Mouse (Mus musculus): ENCODE results near the gene Cacybp.
A peak's percentile ranks its signal among the peaks of the same experiment; 100 is the strongest.

Cacybp gene

DNA sequence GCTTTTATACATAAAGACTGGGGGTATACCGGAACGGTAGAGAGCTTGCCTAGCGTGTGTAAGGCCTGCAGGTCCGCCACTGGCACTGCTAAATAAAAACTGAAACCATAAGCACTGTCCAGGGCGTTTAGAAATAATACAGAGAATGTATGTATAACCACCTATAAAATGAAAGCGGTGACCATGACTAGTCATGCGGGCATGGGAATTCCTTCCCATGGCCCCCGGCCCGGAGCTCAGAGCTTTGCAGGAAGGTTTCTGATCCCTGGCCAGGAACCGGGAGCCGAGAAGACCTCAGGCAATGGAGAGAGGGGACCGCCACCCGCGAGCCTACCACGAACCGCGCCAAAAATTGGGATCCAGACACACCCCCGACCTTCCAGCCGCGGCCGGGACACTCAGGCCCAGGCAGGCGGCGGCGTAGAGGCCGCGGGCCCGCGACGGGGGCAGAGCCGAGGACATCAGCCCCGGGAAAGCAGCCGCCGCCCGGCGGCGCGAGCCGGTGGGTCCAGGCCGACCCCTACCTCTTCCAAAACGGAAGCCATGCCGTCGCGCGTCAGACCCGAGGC is 468 bp downstream of the Cacybp start:
- no peak for DNase-seq

DNA sequence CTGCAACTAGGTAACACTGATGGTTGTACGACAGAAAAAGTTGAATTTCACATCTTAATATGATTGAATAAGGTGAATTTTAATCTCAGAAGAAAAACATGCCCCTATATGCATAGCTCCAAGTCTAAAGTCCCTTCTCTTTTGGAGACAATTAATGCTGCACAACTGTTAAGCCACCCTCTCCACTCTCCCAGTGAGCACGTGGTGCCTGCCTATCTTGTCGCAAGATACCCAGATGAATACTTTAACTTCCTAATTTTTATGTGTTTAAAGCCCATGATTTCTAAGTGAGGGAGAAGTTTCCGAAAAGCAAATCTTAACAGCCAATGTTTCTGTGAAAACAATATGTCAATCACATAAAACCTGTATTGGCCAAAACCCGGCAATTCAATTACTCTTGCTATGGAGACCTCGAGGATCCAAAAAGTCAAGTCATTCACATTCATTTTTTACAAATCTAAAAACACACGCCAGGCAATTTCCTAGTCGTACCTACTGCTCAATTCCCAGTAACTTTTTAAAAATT is 1.0 kb downstream of the Cacybp start:
- no peak for DNase-seq

DNA sequence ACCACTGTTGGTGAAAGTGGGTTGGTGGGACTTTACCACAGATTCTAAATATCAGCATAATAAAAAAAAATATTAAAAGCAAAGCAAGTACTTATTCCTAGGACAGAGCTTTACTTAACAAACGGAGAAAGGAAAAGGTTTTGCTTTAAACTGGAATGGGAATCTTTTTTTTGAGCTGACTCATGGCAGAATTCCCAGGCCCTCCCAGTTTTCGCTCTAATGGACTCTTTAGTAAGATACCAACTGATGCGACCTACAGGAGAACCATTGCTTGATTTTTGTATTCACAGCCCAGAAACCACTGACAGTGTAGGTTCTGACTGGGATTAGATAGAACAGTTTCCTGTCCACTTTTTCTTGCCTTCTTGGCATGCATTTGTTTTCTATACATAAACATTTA is 2.1 kb downstream of the Cacybp start:
- no peak for DNase-seq

DNA sequence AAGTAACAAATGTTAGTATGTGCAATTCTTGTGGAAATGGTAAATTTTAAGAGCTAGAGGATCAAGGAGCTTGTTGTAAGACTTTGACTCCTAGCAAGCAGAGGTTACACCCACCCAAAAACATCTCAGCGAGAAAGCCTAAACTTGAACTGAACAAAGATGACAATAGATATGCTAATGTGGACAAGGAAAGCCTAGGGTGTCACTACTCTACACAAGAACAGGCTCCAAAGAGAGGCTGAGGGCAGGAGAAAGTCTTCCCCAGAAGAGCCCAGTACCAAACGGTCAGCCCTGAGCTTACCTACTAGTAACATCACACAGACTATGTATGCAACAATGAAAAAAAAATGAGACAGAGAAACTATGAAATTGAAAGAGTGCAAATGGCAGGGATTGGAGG is 2.8 kb downstream of the Cacybp start:
- DNase-seq, result no peak

DNA sequence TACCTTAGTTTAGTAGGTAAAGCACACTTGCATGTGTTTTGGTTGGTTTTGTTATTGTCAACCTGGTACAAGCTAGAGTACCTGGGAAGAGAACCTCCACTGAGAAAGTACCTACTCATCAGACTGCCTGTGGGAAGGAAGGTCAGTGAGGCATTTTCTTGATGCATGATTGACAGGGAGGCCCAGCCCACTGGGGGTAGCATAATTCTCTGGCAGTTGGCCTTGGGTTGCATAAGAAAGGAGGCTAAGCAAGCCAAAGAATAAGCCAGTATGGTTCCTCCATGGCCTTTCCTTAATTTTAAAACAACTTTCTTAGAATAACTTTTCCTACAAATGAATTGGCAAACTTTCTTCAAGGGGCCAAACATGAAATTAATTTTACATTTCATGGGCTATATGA is 7.2 kb downstream of the Cacybp start:
- no peak for DNase-seq

DNA sequence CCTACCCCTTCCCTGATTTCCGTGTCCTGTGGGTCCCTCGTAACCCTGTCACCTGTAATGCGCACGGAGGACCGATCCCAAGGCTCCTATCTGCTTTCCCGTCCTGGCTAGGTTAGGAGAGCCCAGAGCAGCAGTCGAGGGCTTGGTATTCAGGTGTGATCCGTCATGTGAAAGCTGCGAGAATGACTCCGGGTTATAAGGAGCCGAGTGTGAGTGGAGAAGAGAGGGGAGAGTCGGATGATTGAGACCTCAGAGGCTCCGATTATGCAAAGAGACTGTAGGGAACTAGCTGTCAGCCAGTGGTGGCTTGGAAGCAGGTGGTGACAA is 17.4 kb downstream of the Cacybp start:
- no peak for DNase-seq

DNA sequence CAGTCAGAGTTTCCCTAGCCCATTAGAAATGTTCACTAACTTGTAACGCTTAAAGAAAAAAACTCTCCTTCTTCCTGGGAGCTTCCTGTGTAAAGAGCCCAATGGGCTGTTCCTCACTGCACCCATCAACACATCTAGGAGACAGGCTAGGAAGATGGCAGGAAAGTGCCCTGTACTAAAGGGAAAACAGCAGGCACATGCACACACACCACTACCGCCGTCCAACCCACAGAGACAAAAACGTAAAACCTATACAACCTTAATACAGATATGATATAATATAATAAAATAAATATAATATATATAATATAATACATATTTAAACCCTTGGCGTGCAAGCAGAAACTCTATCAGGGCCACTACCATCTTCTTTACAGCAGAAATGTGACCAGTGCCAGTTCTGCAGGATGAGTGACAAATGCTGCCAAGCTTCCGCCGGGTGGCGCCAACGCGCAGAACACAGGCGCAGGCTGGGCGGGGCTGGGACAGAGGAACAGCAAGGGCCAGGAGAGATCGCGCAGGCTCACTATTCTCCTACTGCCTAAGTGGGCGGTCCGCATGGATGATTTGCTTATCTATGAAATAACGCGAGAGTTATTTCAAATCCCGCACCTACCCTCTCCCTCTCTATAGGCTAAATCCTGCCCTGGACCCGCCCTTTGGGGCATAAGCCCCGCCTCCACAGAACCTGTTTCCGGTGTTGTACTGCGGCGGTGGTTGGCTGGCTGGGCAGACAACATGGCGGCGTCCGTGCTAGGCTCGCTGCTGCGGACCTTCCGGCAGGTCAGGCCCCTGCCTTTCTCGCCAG is 17.9 kb downstream of the Cacybp start, which contains the start of gene Mrps14:
TSS of gene Mrps14 (plus strand) at position 687 of the 808 bp plus-strand sequence.
- DNase-seq, result peak; percentile 99

DNA sequence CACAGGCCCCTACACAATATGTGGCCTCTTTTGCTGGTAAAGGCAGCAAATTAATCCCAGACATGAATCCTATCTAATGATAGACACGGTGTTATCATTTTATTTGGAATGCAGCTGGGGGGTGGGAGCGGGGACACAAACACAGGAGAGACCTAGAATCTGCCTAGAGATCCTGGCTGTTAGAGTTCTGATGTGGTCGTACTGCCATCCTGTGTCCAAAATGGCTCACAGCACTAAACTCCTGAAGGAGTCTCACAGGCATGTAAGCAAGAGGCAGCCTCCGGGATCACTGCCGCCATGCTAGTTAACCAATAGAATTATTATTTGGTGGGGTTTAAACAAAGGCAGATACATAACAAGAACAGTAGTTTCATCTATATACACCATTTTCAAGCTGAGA is 28.2 kb downstream of the Cacybp start:
- no peak for DNase-seq

DNA sequence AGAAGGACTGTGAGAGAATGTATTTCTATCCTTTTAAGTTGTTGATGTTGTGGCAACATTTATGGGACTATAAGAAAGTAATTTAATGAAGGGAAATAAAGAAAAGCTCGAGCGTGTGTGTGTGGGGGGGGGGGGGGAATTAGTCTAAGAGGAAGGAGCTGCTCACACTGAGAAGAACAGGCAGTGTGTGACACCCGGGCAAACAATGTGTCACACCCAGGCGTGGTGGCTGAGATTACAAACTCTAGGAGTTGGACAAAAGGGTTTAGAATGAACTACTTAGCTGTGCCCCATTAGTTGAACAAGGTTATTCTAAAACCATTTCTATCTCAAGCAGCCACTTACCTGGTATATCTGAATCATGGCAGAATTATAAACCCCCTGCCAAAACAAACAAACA is 31.5 kb downstream of the Cacybp start:
- no peak for DNase-seq

DNA sequence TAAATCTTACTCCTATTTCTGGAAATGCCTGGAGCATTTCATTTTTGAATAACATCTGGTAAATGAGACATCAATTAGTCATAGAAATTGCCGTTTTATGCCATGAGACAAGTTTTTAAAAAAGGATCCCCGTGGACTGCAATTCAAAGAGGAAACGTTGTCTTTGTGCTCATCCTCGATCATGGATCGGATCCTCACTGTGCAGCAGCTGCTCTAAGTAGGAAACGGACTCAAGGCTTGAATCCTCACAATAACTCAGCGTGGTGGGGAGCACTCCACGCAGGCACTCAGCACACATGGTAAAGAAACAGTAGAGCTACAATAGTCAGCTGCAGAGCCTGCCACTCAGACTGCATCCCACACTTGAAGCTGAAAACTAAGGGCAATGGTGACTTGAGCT is 35.8 kb downstream of the Cacybp start:
- no peak for DNase-seq

DNA sequence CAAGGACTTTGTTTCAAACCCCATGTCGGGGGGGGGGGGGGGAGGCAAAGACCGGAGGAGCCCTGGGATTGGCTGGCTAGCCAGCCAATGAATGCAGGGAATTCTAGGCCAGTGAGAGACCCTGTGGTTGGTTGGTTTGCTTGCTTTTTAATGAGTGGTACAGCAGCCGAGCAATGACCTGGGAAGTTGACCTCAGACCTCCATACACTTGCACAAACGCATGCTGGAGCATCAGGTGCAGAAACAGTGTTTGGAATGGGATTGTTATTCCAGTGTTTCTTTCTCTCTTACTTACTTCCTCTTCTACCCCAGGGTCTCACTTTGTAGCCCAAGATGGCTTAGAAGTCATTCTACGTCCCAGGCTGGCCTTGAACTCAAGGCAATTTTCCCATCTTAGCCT is 46.1 kb downstream of the Cacybp start:
- no peak for DNase-seq

DNA sequence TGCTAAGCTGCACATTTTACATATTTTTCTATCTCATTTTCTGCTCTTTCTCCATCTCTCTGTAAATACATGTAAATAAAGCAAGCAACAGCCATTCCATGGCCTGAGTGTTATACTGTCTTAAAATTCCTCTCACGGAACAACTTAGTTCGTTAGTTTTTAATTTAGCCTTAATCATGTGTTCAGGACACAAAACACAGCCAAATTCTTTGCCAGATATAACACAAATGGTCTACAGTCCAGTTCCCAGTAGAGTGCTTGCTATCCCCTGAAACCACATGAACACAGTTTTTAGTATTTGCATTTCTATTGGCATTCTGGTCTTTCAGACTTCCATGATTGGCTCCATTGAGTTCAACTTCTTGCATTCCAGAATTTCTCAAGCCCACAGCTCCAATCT is 54.5 kb downstream of the Cacybp start:
- no peak for DNase-seq

DNA sequence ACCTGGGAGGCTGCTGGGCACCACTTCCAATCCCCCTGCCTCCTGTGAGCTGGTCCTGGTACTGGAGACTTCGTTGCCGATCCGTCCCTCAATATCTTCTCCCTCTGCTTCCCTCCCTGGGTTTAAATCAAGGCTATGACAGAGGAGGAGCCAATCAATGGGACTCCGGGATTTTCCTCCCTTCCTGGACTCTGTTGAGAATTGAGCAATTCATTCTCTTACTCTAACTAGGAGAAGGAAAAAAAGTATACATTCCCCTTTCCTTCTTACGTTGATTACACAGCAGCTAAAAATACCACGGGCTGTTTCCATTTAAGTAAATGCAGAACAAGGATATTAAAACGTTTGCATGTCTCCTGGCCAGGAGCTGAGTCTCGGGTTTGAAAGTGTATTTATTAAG is 59.2 kb downstream of the Cacybp start, which contains the start of gene Tnn:
TSS of gene Tnn (minus strand) at position 101 of the 400 bp plus-strand sequence.
- DNase-seq, result no peak

Data from thymus, postnatal 25 days (tissue).